Mouse (Mus musculus): ENCODE data around the gene Arl4d. TPM values are rescaled to one million over a fixed set of nuclear protein-coding genes. Genes with fewer than 3 reads are reported as not detected.
"Not testable (repeated sequence)": the region's sequence is repeated elsewhere in the genome, so short reads cannot be mapped to it uniquely, and the experiment has no call there.

The Arl4d gene
- polyA plus RNA-seq (2012; rRNA removed): 7.6 and 27.9 TPM in 2 replicates

- Histone ChIP-seq H3K36me3 (ENCODE audit: control insufficient read depth, insufficient read depth, low read length) (peaks cover 9% of the 10 kb centered on the region), H3K4me3 (ENCODE audit: low read depth, low read length) (peak within 1 kb of the TSS; percentile 86), H3K27ac (ENCODE audit: insufficient read depth, low read depth, low read length) (peak within 1 kb of the TSS; percentile 72), H3K4me1 (ENCODE audit: control insufficient read depth, insufficient read depth, insufficient read length, low read length) (peaks cover 23% of the 10 kb centered on the region), H3K27me3 (ENCODE audit: control insufficient read depth, insufficient read depth, low read length) (no peaks in the 10 kb centered on the region)
- TF ChIP-seq CTCF (IDR thresholded peaks at IDR 0.05; ENCODE audit: extremely low read depth, insufficient read length, insufficient replicate concordance, low read depth, low read length) (no peak), POLR2A (IDR thresholded peaks at IDR 0.05; ENCODE audit: low read depth, low read length) (peak; percentile 100)
- WGBS: 7% methylated on average over 34 of the region's 34 CpGs
These were observed at the start of gene Arl4d for GRCm38 (mm10) chr11:101664825-101665635. Arl4d (plus strand) TSS chr11:101665541.

DNA sequence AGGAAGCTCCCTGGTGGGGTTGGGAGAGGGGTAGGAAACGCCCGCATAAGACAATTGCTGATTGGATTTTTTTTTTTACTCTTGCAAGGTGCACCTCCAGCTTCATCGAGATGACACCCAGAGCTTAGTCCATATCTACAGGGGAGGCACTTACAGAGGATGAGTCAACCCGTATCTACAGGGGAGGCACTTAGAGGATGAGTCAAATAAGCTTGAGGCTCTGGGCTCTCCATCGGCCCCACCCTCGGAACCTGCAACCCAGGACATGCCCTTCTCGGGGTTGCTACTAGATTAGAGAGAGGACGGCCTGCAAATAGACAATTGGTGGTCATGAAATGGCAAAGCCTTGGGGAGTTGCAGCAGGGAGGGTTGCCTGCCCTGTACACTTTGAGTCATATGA lies 49.2 kb upstream of the Arl4d start:
- 83% methylated on average over 8 of the region's 8 CpGs for WGBS
- no peaks in the 10 kb centered on the region for H3K36me3 ChIP-seq (ENCODE audit: control insufficient read depth, insufficient read depth, low read length)
- H3K4me3 ChIP-seq (ENCODE audit: low read depth, low read length): no peak overlapping the region
- peaks cover 6% of the 10 kb centered on the region; the same call in 1 of the 2 replicates for H3K4me1 ChIP-seq (ENCODE audit: control insufficient read depth, insufficient read depth, insufficient read length, low read length)
- no peaks in the 10 kb centered on the region; the same call in 1 of the 2 replicates for H3K27me3 ChIP-seq (ENCODE audit: control insufficient read depth, insufficient read depth, low read length)
- no peak for TF ChIP-seq POLR2A (IDR thresholded peaks at IDR 0.05; ENCODE audit: low read depth, low read length)
- TF ChIP-seq CTCF (IDR thresholded peaks at IDR 0.05; ENCODE audit: extremely low read depth, insufficient read length, insufficient replicate concordance, low read depth, low read length): no peak
- H3K27ac ChIP-seq (ENCODE audit: insufficient read depth, low read depth, low read length): no peak overlapping the region

- Histone ChIP-seq H3K36me3 (ENCODE audit: control insufficient read depth, insufficient read depth, low read length) (no peaks in the 10 kb centered on the region), H3K4me1 (ENCODE audit: control insufficient read depth, insufficient read depth, insufficient read length, low read length) (peaks cover 6% of the 10 kb centered on the region; the same call in 1 of the 2 replicates), H3K27ac (ENCODE audit: insufficient read depth, low read depth, low read length) (no peak overlapping the region), H3K27me3 (ENCODE audit: control insufficient read depth, insufficient read depth, low read length) (no peaks in the 10 kb centered on the region; the same call in 1 of the 2 replicates), H3K4me3 (ENCODE audit: low read depth, low read length) (no peak overlapping the region)
- WGBS: 26% methylated on average over 18 of the region's 18 CpGs
- TF ChIP-seq POLR2A (IDR thresholded peaks at IDR 0.05; ENCODE audit: low read depth, low read length): no peak
- no peak for TF ChIP-seq CTCF (IDR thresholded peaks at IDR 0.05; ENCODE audit: extremely low read depth, insufficient read length, insufficient replicate concordance, low read depth, low read length)
These were observed 48.2 kb upstream of the Arl4d start for GRCm38 (mm10) chr11:101616948-101617767.

DNA sequence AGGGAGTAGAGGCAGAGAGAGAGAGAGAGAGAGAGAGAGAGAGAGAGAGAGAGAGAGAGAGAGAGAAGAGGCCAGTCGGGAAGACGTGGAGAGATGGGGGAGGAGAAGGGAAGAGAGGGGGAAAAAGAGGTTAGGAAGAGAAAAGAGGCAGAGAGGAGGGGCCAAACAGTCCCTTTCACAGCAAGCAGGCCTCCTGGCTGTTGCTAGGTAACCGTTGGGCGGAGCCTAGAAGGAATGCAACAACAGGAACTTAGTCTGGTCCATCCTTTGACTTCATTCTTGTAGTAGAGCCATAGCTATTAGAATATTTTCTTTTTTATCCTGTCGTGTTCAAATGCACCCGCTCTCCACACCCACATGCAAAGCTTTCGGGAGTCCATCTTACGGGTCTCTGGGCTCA lies 47.5 kb upstream of the Arl4d start:
- H3K27ac ChIP-seq (ENCODE audit: insufficient read depth, low read depth, low read length): no peak overlapping the region
- H3K4me3 ChIP-seq (ENCODE audit: low read depth, low read length): no peak overlapping the region
- 21% methylated on average over 8 of the region's 8 CpGs for WGBS
- H3K4me1 ChIP-seq (ENCODE audit: control insufficient read depth, insufficient read depth, insufficient read length, low read length): peaks cover 6% of the 10 kb centered on the region; the same call in 1 of the 2 replicates
- H3K36me3 ChIP-seq (ENCODE audit: control insufficient read depth, insufficient read depth, low read length): no peaks in the 10 kb centered on the region
- no peak for TF ChIP-seq POLR2A (IDR thresholded peaks at IDR 0.05; ENCODE audit: low read depth, low read length)
- no peak for TF ChIP-seq CTCF (IDR thresholded peaks at IDR 0.05; ENCODE audit: extremely low read depth, insufficient read length, insufficient replicate concordance, low read depth, low read length)
- H3K27me3 ChIP-seq (ENCODE audit: control insufficient read depth, insufficient read depth, low read length): no peaks in the 10 kb centered on the region; the same call in 1 of the 2 replicates

GRCm38 (mm10) chr11:101618596-101618995 lies 46.7 kb upstream of the Arl4d start:
- Histone ChIP-seq H3K4me3 (ENCODE audit: low read depth, low read length) (no peak overlapping the region), H3K27ac (ENCODE audit: insufficient read depth, low read depth, low read length) (no peak overlapping the region), H3K36me3 (ENCODE audit: control insufficient read depth, insufficient read depth, low read length) (no peaks in the 10 kb centered on the region), H3K27me3 (ENCODE audit: control insufficient read depth, insufficient read depth, low read length) (no peaks in the 10 kb centered on the region; the same call in 1 of the 2 replicates), H3K4me1 (ENCODE audit: control insufficient read depth, insufficient read depth, insufficient read length, low read length) (peaks cover 6% of the 10 kb centered on the region; the same call in 1 of the 2 replicates)
- 87% methylated on average over 3 of the region's 3 CpGs for WGBS
- TF ChIP-seq POLR2A (IDR thresholded peaks at IDR 0.05; ENCODE audit: low read depth, low read length): no peak
- no peak for TF ChIP-seq CTCF (IDR thresholded peaks at IDR 0.05; ENCODE audit: extremely low read depth, insufficient read length, insufficient replicate concordance, low read depth, low read length)

GRCm38 (mm10) chr11:101620022-101620655 lies 45.2 kb upstream of the Arl4d start:
- not testable (repeated sequence) for H3K27ac ChIP-seq (ENCODE audit: insufficient read depth, low read depth, low read length); H3K4me1 ChIP-seq (ENCODE audit: control insufficient read depth, insufficient read depth, insufficient read length, low read length); H3K36me3 ChIP-seq (ENCODE audit: control insufficient read depth, insufficient read depth, low read length); H3K27me3 ChIP-seq (ENCODE audit: control insufficient read depth, insufficient read depth, low read length); H3K4me3 ChIP-seq (ENCODE audit: low read depth, low read length)
- 68% methylated on average over 11 of the region's 11 CpGs for WGBS
